Mouse (Mus musculus) urinary bladder, postnatal 14 days (tissue): ENCODE measurements around the gene Rad51ap2.

Experiments used
- DNase-seq: peaks from one replicate; pipeline ENCODE4 v3.0.0; 2021; ENCODE audit warnings: low spot score

Rad51ap2 gene

DNA sequence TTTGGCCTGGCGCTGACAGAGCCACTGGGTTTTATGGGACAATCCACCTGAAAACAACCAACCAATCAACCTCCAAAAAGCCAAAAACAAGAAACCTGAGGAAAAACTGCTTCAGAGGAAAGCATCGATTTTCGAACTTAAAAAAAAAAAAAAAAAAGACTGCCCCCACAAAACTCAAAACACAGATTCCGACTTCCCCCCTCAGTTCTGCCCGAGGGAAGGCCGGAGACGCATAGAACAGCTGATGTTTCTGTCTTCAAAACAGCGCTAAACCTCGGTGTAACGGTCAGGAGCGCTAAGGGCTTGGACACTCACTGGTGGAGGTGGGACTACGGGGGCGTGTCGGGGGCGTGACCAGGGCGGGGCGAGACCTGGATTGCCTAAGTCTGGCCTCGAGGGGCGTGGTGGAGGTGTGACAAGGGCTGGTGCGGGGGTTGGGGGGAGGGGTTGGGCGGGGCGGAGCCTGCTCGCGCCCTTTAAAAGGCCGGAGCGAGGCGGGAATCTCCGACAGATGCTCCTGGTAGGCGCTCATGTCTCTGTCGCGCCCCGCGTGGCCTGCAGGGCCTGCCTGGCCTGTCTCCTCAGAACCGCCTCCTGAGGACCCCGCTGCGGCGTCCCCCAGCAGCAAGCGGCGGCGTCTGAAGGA lies at the start of gene Rad51ap2:
Gene Rad51ap2 (plus strand): TSS at position 531 of the 646 bp plus-strand sequence.
- DNase-seq: peak; percentile 89

DNA sequence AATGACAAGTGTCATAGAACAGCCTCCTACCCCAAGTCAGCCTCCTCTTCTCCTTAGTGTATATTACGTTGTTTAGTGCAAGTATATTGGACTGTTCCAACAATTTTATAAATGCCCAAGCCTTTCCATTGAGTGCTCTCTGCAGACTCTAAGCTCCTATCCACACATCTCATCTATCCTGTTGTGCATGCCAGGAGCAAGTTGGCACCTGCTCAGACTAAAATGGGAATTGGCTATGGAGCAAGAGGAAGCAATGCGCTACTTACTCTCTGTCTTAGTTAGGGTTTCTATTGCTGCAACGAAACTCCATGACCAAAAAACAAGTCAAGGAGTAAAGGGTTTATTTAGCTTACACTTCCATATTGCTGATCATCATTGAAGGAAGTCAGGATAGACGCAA lies 48.2 kb upstream of the Rad51ap2 start:
- no peak for DNase-seq

DNA sequence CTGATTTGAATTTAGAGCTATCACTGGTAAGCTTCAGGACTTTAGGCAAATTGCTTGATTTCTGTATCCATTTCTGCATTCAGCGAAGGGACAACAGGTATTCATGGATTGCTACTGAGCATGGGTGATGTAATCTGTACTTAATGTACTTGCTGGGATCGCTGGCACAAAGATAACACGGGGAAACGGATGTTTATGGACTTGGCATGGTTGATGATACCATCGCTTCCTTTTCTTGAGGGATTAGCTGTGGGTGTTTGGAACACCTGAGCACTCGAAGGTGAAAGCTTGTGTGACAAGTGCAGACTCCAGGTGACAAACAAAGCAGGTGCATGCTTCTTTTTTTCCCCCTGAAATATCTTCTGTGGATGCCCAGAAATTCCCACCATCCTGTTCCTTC lies 37.8 kb upstream of the Rad51ap2 start:
- DNase-seq: no peak

DNA sequence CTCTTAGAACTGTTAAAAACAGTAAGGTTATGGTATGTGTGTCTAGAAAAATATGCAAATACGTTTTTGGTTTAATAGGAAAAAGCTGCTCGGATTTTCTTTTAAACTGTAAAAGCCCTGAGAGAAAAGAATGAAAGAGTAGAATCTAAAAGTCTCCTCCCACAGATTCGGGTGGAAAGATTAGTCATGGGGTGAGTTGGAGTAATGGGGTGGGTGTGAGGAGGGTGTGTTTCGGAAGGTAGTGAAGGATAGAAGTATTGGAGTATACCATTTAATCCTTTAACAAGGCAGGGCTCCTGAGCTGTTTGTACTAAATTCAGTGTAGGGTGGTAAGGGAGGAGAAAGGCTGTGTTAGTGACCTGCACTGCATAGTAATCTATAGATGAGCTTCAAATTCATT lies 28.5 kb upstream of the Rad51ap2 start:
- no peak for DNase-seq

DNA sequence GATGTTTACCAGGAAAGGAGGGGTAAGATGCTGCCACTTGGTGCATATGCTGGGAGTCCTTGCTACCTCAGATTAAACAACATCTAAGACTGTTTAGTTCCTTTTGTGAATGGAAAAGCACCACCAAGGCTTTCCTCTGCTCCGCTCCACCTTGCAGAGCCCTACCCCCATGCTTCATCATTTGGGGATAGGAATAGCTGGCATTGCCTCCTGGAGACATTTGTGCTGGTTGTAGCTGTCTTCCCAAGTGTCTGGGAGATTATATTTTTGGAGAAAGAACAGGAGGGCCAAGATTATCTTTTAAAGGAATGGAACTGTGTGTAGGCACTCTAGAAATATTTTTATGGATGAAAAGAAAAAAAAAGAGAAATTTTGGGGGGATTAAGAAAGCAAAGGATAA lies 22.8 kb upstream of the Rad51ap2 start:
- DNase-seq: no peak

DNA sequence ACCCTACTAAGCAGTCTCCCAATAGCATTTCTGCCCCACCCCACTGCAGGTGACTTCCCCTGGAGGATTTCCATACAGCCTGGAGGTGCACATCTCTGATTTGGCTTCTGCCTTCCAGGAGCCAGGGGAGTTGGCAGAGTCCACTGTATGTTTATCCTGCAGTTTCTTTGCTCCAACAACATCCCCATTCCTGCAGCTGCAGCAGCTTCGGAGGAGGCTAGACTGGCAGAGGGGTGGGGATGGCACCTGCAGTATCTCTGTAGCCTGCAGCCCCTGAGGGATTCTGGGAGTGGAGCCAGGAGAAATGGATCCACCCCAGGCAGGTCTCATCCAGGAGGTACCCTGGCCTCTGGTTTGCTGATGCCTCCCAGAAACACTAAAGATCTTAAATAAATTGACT lies 22.2 kb upstream of the Rad51ap2 start:
- DNase-seq: no peak

DNA sequence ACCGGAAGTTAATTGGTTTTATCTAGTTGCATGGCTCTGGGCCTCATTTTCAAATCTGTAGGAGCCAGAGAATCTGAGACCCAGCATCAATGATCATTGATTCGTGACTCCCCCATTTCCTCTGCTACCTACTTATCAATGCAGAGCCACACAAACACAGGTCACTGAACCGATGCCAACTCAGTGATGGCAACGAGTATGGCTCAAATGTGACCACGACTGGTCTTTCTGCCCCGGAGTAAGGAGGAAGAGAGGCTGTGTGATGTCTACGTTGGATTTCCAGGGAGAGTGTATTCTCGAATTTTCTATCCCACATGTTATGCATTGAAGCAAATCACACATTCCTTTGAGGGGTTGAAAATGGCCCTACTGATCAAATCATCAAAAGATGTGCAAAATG lies 21.4 kb upstream of the Rad51ap2 start:
- no peak for DNase-seq

DNA sequence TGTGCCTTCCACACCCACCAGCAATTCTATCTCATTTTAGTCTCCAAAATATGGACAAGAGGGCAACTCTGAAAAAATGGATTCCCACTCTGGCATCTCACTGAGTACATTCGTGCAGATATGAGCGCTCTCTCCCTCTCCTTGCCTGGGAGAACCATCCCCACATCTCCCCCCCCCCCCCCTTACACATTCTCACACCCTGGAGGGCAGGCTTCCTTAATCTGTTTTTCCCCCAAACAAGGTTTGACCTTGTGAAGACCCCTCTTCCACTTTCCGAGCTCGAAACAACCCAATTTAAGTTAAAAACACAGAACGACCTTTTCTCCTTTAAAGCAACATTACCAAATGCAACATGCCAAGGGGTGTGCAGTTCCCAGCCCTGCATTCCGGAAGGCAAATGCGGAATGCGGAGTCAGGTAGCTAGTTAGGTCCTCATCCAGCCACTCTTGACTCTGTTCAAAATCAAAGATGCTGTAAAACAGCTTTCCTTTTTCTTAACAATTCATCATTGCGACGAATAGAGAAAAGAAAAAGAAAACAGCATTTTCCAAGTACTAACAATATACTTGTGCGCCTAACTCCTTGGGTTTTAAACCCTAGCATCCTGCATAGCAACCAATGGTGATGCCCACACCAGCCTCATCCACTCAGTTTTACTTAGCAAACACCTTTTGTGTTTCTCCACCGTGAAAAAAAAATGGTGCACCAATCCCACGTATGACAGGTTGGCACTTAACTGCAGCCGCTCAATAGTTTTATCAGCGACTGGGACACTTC lies 20.4 kb upstream of the Rad51ap2 start:
- DNase-seq: no peak

DNA sequence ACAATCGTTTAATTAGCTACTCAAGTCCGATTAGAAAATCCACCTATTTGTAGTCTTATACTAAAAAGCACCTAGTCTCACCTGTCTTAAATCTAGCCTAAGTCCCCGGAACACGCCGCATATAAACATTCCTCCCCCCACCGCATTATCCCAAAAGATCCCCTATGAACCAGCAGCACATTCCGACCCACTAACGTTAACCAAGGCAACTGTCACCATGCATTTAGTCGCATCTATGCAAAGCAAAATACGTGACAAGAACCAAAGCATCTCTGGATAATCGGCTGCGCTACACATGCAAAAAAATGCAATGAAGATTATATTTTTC lies 19.9 kb upstream of the Rad51ap2 start:
- no peak for DNase-seq

DNA sequence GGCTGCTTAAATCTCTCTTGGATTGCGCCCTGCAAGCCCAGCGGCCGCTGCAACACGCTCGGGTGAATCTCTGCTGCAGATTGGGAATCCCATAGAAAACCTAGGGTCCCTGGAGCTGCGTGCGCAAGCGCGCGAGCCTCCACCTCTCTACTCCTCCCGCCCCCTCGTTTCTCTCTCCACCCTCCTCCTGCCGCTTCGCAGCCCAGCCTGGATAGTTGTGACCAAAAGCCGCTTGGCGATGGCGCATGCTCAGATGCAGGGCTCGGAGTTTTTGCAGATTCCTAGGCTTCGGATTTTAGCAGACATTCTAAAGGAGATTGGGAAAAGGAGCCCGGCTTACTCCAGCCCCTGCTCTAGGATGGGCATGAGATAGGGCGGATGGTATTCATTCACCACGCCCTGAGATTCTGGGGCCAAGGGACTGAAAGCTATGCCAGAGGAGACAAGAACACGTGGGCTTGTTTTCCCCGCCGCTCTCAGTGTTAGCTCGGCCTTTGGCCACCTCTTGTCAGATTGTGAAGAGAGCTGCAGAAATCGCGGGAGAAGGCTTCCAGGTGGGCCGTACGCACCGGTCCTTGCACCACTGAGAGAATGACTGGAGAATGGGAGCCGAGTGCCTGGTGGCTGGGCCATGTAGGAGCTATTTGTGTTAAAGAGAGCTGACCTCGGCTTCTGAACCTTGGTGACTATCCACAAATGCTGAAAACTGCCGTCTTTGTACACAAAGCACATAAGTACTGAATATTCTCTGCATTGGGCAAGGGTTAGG lies 19.2 kb upstream of the Rad51ap2 start, which contains the start of gene Vsnl1:
Gene Vsnl1 (minus strand): TSS at position 117 of the 769 bp plus-strand sequence.
- DNase-seq: peak; percentile 57

DNA sequence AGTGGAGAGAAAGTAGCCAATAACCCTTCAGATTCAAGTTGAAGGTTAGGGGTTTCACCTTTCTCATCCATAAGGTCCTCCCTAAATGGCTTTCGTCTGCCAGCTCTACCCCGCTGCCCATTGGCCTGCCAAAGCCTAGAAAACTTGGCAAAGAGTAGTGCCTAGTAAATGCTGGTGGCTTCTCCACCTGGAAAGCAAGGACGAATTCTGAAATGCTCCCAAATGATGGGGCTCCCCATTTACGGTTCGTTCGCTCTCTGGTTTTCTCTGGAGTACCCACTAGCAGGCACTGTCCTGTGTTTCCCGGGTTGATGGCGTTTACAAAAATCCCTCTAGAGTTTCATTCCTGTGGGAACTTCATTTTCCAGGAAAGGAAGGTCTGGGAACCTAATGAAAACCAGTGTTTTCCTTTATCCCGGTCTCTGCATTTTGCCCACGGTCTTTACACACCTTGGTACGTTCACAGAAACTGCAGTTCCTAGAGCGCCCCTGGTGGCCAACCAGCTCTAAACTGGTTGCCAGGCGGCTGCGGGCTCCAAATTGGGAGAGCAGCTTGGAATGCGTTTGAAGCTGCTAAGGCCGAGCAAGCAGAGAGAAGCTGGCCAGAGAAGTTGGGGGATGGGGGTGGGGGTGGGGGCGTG lies 18.5 kb upstream of the Rad51ap2 start:
- DNase-seq: peak; percentile 81

DNA sequence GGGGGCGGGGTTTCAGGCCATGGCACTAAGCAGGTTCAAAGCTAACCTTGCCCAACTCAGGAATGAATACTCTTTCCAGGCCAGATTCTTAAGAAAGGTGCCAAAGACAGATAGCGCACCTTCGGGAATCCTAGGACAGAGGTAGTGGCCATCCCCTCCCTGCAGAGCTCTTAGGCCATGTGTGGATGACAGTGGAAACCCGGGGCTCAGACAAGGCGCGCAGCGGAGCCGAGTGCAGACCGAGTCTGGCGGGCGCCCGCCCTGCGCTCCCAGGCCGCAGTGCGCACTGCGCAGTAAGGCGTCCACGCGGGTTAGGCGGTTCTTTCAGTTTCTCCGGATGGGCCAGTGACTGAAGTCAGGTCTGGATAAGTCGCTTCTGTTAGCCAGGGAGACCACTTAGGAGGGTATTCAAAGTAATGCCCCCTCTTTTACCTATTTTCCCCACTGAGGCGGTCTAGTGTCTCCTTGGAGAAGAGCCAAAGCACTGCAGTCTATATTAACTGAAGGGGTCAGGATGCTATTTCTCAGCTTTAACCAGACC lies 17.9 kb upstream of the Rad51ap2 start:
- DNase-seq: no peak

DNA sequence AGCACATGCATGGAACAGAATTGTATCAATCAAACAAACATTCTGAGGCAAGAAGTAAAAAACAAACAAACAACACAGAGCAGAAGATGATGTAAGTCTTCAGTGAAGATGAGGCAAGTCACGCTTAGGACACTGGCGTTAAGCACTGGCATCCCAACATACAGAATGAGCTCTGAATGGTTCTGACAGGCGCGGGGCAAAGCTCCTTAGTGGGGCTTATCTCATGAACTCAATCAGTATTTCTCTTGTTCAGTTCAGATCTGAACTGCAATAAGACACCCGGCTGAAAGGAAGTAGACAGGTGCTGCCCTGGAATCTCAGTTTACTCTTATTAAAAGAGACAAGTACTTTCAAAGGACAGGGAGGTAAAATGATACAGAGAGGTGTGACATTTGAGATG lies 1.7 kb upstream of the Rad51ap2 start:
- DNase-seq: no peak

DNA sequence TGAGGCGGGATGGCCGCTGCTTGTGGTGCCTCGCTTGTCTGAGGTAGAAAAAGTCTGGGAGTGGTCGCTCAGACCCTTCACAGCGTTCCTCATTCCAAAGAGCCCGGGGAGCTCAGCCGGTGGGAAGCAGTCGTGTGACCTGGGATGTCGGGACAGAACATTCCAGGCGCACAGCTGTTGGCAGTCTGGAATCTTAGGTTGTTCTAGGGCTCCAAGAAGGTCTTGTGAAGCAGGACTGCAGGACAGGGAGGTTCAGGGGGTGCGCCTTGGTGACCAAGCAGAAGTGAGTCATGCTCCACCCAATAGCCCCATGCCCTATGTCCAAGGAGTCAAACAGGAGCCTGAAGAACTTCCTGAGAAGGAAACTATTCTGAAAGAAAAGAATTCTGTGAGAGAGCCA lies 334 bp downstream of the Rad51ap2 start:
- DNase-seq: no peak

DNA sequence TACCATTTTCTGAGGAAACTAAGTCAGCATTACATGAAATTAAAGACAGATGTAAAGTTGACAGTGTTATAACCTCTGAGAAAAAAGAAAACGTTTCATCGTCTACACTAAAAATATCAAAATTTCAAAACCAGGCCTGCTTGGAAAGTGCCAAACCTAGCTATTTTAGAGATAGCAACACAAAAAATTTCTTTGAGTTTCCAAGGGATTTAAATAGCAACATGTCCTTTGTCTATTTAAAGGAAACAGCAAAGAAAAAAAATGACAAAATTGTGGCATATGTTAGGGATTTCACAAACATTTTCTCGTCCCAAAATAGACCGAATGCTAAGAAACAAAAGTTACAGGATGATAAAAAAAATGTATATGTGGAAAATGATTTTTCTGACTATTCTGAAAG lies 753 bp downstream of the Rad51ap2 start:
- DNase-seq: no peak
